Mouse (Mus musculus) CH12.LX (cell line): ENCODE results near the gene Sox4. TPM values are rescaled to one million over a fixed set of nuclear protein-coding genes. Genes with fewer than 3 reads are reported as not detected.

ENCODE experiments used
- DNase-seq: peaks from one replicate; pipeline ENCODE4 v3.0.0-alpha.2; 2013; ENCODE audit errors: extremely low read depth
- H3K27ac ChIP-seq: 2 replicates; pipeline ENCODE4 v1.5.1; 2012; ENCODE audit warnings: low read depth, mild to moderate bottlenecking, control low read depth, moderate library complexity; ENCODE audit not compliant: insufficient read depth
- H3K27me3 ChIP-seq: replicated peaks from 2 replicates; pipeline ENCODE3; 2012; ENCODE audit warnings: inconsistent platforms
- H3K36me3 ChIP-seq, 2 experiments: replicated peaks in 1 of 2; 2 replicates each; pipeline versions ENCODE3 to v1.6.1; 2012; ENCODE audit warnings: inconsistent platforms in 1 of 2, low read length in 1 of 2, mild to moderate bottlenecking in 1 of 2, mixed read lengths in 1 of 2, moderate library complexity in 1 of 2; ENCODE audit not compliant: control insufficient read depth in 1 of 2, insufficient read depth in 1 of 2
- H3K4me1 ChIP-seq, 2 experiments: 2 replicates each; pipeline ENCODE4 v1.6.1; 2012; ENCODE audit warnings: inconsistent platforms in 1 of 2, moderate library complexity in 1 of 2; ENCODE audit not compliant: insufficient read depth in 2 of 2, control insufficient read depth in 1 of 2
- H3K4me2 ChIP-seq: 2 replicates; pipeline ENCODE4 v1.6.1; 2012; ENCODE audit warnings: low read depth, mild to moderate bottlenecking, control low read depth; ENCODE audit not compliant: poor library complexity, insufficient read depth, severe bottlenecking
- H3K4me3 ChIP-seq, 3 experiments: fragments of 150-350 bp in 1 of 3; sonication (generic) in 1 of 3; replicated peaks in 1 of 3; 2 replicates each; pipeline versions ENCODE3 to v1.5.1; 2011 to 2012; ENCODE audit warnings: low read depth in 2 of 3, low read length in 2 of 3, mild to moderate bottlenecking in 2 of 3, moderate library complexity in 2 of 3, control low read depth in 1 of 3, improper control_type of control experiment in 1 of 3, inconsistent platforms in 1 of 3, mixed read lengths in 1 of 3; ENCODE audit not compliant: poor library complexity in 1 of 3
- H3K79me2 ChIP-seq: replicated peaks from 2 replicates; pipeline ENCODE4 v1.6.1; 2012; ENCODE audit warnings: mild to moderate bottlenecking, moderate library complexity; ENCODE audit not compliant: control insufficient read depth, poor library complexity, insufficient read depth, severe bottlenecking; ENCODE audit errors: extremely low read depth
- H3K9ac ChIP-seq: 2 replicates; pipeline ENCODE4 v1.6.1; 2012; ENCODE audit warnings: low read depth, mild to moderate bottlenecking, control low read depth, moderate library complexity; ENCODE audit not compliant: insufficient read depth
- H3K9me3 ChIP-seq: replicated peaks from 2 replicates; pipeline ENCODE3; 2012; ENCODE audit warnings: low read length, inconsistent platforms, mixed read lengths
- CHD1 ChIP-seq: IDR thresholded peaks from 2 replicates; pipeline ENCODE4 v1.6.1; 2012; ENCODE audit warnings: low read depth, low read length, improper control_type of control experiment, inconsistent platforms
- CHD2 ChIP-seq: IDR thresholded peaks from 2 replicates; pipeline ENCODE4 v1.6.1; 2011; ENCODE audit warnings: low read length, improper control_type of control experiment
- CTCF ChIP-seq, 2 experiments: IDR thresholded peaks in 1 of 2; conservative IDR thresholded peaks in 1 of 2; 2 replicates each; pipeline ENCODE4 v1.5.1; 2011 to 2012; ENCODE audit warnings: low read depth in 2 of 2, low read length in 2 of 2, improper control_type of control experiment in 1 of 2, inconsistent platforms in 1 of 2, mild to moderate bottlenecking in 1 of 2, moderate library complexity in 1 of 2
- E2F4 ChIP-seq: IDR thresholded peaks from 2 replicates; pipeline ENCODE4 v1.6.1; 2011; ENCODE audit warnings: low read depth, low read length, improper control_type of control experiment; ENCODE audit not compliant: insufficient replicate concordance
- ELF1 ChIP-seq: IDR thresholded peaks from 2 replicates; pipeline ENCODE4 v1.6.1; 2014; ENCODE audit warnings: low read depth, mild to moderate bottlenecking, inconsistent platforms, low read length, improper control_type of control experiment
- IRF4 ChIP-seq: IDR thresholded peaks from 2 replicates; pipeline ENCODE4 v1.6.1; 2014; ENCODE audit warnings: low read depth, mild to moderate bottlenecking, inconsistent platforms, low read length, improper control_type of control experiment
- KAT2A ChIP-seq: IDR thresholded peaks from 2 replicates; pipeline ENCODE4 v1.6.1; 2012; ENCODE audit warnings: low read length, improper control_type of control experiment, inconsistent platforms; ENCODE audit not compliant: insufficient replicate concordance
- MAX ChIP-seq: IDR thresholded peaks from 2 replicates; pipeline ENCODE4 v1.6.1; 2011; ENCODE audit warnings: low read length, improper control_type of control experiment
- MAZ ChIP-seq: IDR thresholded peaks from 2 replicates; pipeline ENCODE4 v1.6.1; 2012; ENCODE audit warnings: low read depth, mild to moderate bottlenecking, inconsistent platforms, low read length, improper control_type of control experiment, moderate library complexity
- MEF2A ChIP-seq: IDR thresholded peaks from 2 replicates; pipeline ENCODE4 v1.6.1; 2014; ENCODE audit warnings: low read depth, mild to moderate bottlenecking, inconsistent platforms, low read length, improper control_type of control experiment, borderline replicate concordance
- MXI1 ChIP-seq: IDR thresholded peaks from 2 replicates; pipeline ENCODE4 v1.6.1; 2011; ENCODE audit warnings: mild to moderate bottlenecking, low read depth, low read length, improper control_type of control experiment
- NELFE ChIP-seq: IDR thresholded peaks from 2 replicates; pipeline ENCODE4 v1.6.1; 2011; ENCODE audit warnings: low read depth, low read length, improper control_type of control experiment
- NRF1 ChIP-seq: IDR thresholded peaks from 2 replicates; pipeline ENCODE4 v1.6.1; 2014; ENCODE audit warnings: low read depth, mild to moderate bottlenecking, inconsistent platforms, low read length, improper control_type of control experiment, moderate library complexity
- PAX5 ChIP-seq: IDR thresholded peaks from 2 replicates; pipeline ENCODE4 v1.6.1; 2012; ENCODE audit warnings: low read length, inconsistent platforms, mixed read lengths
- POLR2A ChIP-seq: IDR thresholded peaks from 2 replicates; pipeline ENCODE4 v1.6.1; 2011; ENCODE audit warnings: low read depth, mild to moderate bottlenecking, improper control_type of control experiment, low read length
- POLR2AphosphoS2 ChIP-seq: IDR thresholded peaks from 2 replicates; pipeline ENCODE4 v1.6.1; 2011; ENCODE audit warnings: low read depth, low read length, improper control_type of control experiment
- SMC3 ChIP-seq: IDR thresholded peaks from 2 replicates; pipeline ENCODE4 v1.6.1; 2011; ENCODE audit warnings: low read depth, low read length, improper control_type of control experiment
- TBP ChIP-seq: conservative IDR thresholded peaks from 2 replicates; pipeline ENCODE4 v1.6.1; 2011; ENCODE audit warnings: low read depth, low read length, improper control_type of control experiment
- TCF12 ChIP-seq: IDR thresholded peaks from 2 replicates; pipeline ENCODE4 v1.6.1; 2014; ENCODE audit warnings: low read depth, mild to moderate bottlenecking, inconsistent platforms, low read length, improper control_type of control experiment
- UBTF ChIP-seq: IDR thresholded peaks from 2 replicates; pipeline ENCODE4 v1.6.1; 2012; ENCODE audit warnings: low read depth, mild to moderate bottlenecking, inconsistent platforms, low read length, improper control_type of control experiment, moderate library complexity
- ZKSCAN1 ChIP-seq: IDR thresholded peaks from 2 replicates; pipeline ENCODE4 v1.6.1; 2012; ENCODE audit warnings: low read depth, inconsistent platforms, low read length, improper control_type of control experiment, borderline replicate concordance
- ZMIZ1 ChIP-seq: IDR thresholded peaks from 2 replicates; pipeline ENCODE4 v1.6.1; 2012; ENCODE audit warnings: low read depth, mild to moderate bottlenecking, inconsistent platforms, low read length, improper control_type of control experiment
- dilution Hi-C: fragments of 300-500 bp; cut with MboI; formaldehyde crosslinking; loops from 2 replicates; pipeline ENCODE4 v1.14.3; 2020; ENCODE audit warnings: low sequenced_read_pairs; ENCODE audit not compliant: extremely low pct_unique_long_range_greater_than_20kb, extremely low pct_ligation_motif_present
- in situ Hi-C: fragments of 300-500 bp; cut with MboI; formaldehyde crosslinking; loops from 3 replicates; pipeline ENCODE4 v1.14.3; 2019; ENCODE audit warnings: low sequenced_read_pairs, low pct_ligation_motif_present, low pct_unique_long_range_greater_than_20kb, mixed read lengths
- polyA plus RNA-seq: library from polyadenylated mRNA; unstranded; fragments of >175 nt; gene quantifications from 2 replicates; pipeline ENCODE4 v1.2.1, GENCODE M21; 2012; ENCODE audit warnings: low read depth; ENCODE audit not compliant: insufficient read length
- total RNA-seq, 2 experiments: library from RNA; depleted of rRNA; stranded (reverse); fragments of 300-350 nt in 1 of 2; fragments of >200 nt in 1 of 2; gene quantifications; 2 replicates each; pipeline ENCODE4 v1.2.3; 2012 to 2014

The Sox4 gene
- total and polyA plus RNA-seq, 3 experiments = not detected

DNA sequence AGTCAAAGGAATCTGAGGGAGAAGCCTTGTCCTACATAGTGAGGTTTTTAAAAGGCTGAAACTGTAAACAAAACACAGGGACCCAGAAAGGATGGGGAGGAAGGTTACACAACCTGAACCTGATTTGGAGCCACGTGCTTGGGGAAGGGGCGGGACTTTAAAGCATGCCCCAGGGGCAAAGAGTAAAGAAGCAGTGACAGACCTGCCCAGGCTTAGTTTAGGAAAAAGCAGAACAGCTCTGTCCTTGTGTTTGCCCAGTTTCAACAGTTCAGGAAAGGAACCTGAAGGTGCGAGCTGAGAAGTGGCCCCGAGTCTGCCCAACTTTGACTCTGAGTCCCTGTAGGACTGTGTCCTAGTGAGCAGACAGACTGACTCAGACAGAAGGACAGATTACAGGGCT is 23.1 kb downstream of the Sox4 start:
- peak; percentile 3 for DNase-seq

GRCm38 (mm10) chr13:28929936-28930335 is 23.6 kb downstream of the Sox4 start:
- in situ Hi-C loops = no loop called here
- no peaks in the 10 kb centered on the region for H3K27me3 ChIP-seq
- H3K4me1 ChIP-seq = peaks cover 0 to 25% of the 10 kb centered on the region in 2 experiments; a peak in 2 of 4 replicates
- H3K27ac ChIP-seq = no peak overlapping the region
- no peaks in the 10 kb centered on the region for H3K79me2 ChIP-seq
- no peak overlapping the region for H3K9ac ChIP-seq
- H3K4me2 ChIP-seq = no peak overlapping the region
- dilution Hi-C loops = no loop called here
- no peak overlapping the region for H3K4me3 ChIP-seq
- TF ChIP-seq MAZ = no peak
- TF ChIP-seq CHD1 = no peak
- no peak for TF ChIP-seq CTCF (conservative IDR thresholded peaks at IDR 0.05 in 1 of 2, IDR thresholded peaks at IDR 0.05 in 1 of 2; ENCODE audit: low read depth in 2 of 2, low read length in 2 of 2)
- TF ChIP-seq MAX = no peak
- no peak for TF ChIP-seq UBTF
- TF ChIP-seq MXI1 = no peak
- TF ChIP-seq POLR2A = no peak
- TF ChIP-seq SMC3 = no peak
- no peak for TF ChIP-seq E2F4
- no peak for TF ChIP-seq NELFE
- TF ChIP-seq TCF12 = no peak
- no peak for TF ChIP-seq CHD2
- TF ChIP-seq NRF1 = no peak
- no peak for TF ChIP-seq ZMIZ1
- no peak for TF ChIP-seq ZKSCAN1
- TF ChIP-seq TBP = no peak
- TF ChIP-seq, all 38 proteins: peak for 0
- Histone ChIP-seq H3K9me3 (no peaks in the 10 kb centered on the region), H3K36me3 (no peaks in the 10 kb centered on the region)
- DNase-seq = no peak

More for the DNA sequence above, 23.1 kb downstream of the Sox4 start:
- H3K27me3 ChIP-seq = no peaks in the 10 kb centered on the region
- no peak overlapping the region for H3K9ac ChIP-seq
- H3K4me1 ChIP-seq = peaks cover 0 to 25% of the 10 kb centered on the region in 2 experiments; a peak in 2 of 4 replicates
- no peak overlapping the region for H3K4me2 ChIP-seq
- no peaks in the 10 kb centered on the region for H3K9me3 ChIP-seq
- in situ Hi-C loops (no loop called here), dilution Hi-C loops (no loop called here)
- H3K36me3 ChIP-seq = no peaks in the 10 kb centered on the region
- H3K4me3 ChIP-seq = no peak overlapping the region
- H3K79me2 ChIP-seq = no peaks in the 10 kb centered on the region
- TF ChIP-seq PAX5 (no peak), NRF1 (no peak), ELF1 (no peak), POLR2A (no peak), CHD1 (no peak), MAX (no peak), IRF4 (no peak), E2F4 (no peak), POLR2AphosphoS2 (no peak), MEF2A (no peak), KAT2A (no peak)
- TF ChIP-seq, all 38 proteins: peak for 0
- H3K27ac ChIP-seq = no peak overlapping the region
